Mouse (Mus musculus) olfactory bulb, adult 2 months (tissue): ENCODE data around the gene Syne4. TPM values are rescaled to one million over a fixed set of nuclear protein-coding genes. Genes with fewer than 3 reads are reported as not detected.

ENCODE experiments used
- H3K27ac ChIP-seq: fragments of 200-500 bp; 2 replicates; pipeline ENCODE4 v1.5.1; 2012; ENCODE audit warnings: low read depth, low read length; ENCODE audit not compliant: insufficient read depth
- H3K4me1 ChIP-seq: fragments of 200-500 bp; 2 replicates; pipeline ENCODE4 v1.6.1; 2012; ENCODE audit warnings: low read length; ENCODE audit not compliant: control insufficient read depth, insufficient read depth
- H3K4me3 ChIP-seq: fragments of 200-500 bp; 2 replicates; pipeline ENCODE4 v1.5.1; 2012; ENCODE audit warnings: mild to moderate bottlenecking, low read depth, low read length, moderate library complexity; ENCODE audit not compliant: insufficient read depth
- CTCF ChIP-seq: fragments of 200-500 bp; IDR thresholded peaks from 2 replicates; pipeline ENCODE4 v1.5.1; 2012; ENCODE audit warnings: low read depth, mild to moderate bottlenecking, low read length, moderate library complexity; ENCODE audit not compliant: insufficient read depth
- POLR2A ChIP-seq: fragments of 200-500 bp; IDR thresholded peaks from 2 replicates; pipeline ENCODE4 v1.6.1; 2012; ENCODE audit warnings: mild to moderate bottlenecking, low read depth, low read length, moderate library complexity; ENCODE audit not compliant: insufficient read depth
- WGBS: fragments of 180-500 bp; shearing (Covaris S2); methylation state at CpG from one replicate; pipeline ENCODE4 v1.1.7; 2018; 5-methylcytosine and 5-hydroxymethylcytosine counted together
- polyA plus RNA-seq: library from polyadenylated mRNA; stranded (reverse); fragments of >200 nt; gene quantifications from 2 replicates; pipeline ENCODE4 v1.2.4, GENCODE M21; 2012; ENCODE audit warnings: low replicate concordance; ENCODE audit not compliant: missing spikeins, insufficient read depth, insufficient read length

Gene Syne4
- polyA plus RNA-seq, 1 experiment = not detected

- WGBS = 34% methylated on average over 6 of the region's 6 CpGs
- TF ChIP-seq POLR2A (no peak), CTCF (no peak)
- Histone ChIP-seq H3K4me3 (peak overlapping the region; percentile 39; the same call in 1 of the 2 replicates), H3K27ac (no peak overlapping the region), H3K4me1 (peaks cover 8% of the 10 kb centered on the region)
Observed at GRCm38 (mm10) chr7:30322865-30323264, 8.3 kb downstream of the Syne4 start.

DNA sequence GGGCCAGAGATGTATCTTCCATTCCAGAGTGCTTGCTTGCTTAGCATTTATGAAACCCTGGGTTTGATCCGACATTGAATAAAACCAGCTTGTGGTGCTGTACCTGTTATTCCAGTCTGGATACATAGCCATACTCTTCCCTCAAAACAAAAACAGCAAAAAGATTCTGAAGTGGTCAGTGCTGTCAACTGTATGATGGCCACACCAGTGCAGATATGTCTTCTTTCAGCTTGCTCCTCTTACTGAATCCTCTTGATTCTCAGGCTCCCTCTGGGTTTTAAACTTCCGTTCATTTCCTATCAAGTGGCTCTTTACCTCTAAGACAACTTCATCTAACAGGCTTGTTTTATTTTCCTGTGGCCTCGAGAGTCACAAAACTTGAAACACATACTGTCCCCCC lies 9.2 kb downstream of the Syne4 start, which contains the start of gene Sdhaf1:
Sdhaf1 (minus strand) TSS at position 101 of the 400 bp plus-strand sequence.
- Histone ChIP-seq H3K4me3 (no peak within 1 kb of the TSS), H3K27ac (no peak within 1 kb of the TSS), H3K4me1 (peaks cover 8% of the 10 kb centered on the region)
- WGBS = 77% methylated on average over 3 of the region's 3 CpGs
- TF ChIP-seq CTCF (no peak), POLR2A (no peak)

- WGBS = 77% methylated on average over 5 of the region's 5 CpGs
- H3K4me3 ChIP-seq = no peak overlapping the region
- TF ChIP-seq POLR2A = no peak
- TF ChIP-seq CTCF = no peak
- H3K27ac ChIP-seq = no peak overlapping the region
- H3K4me1 ChIP-seq = peaks cover 8% of the 10 kb centered on the region
Observed at GRCm38 (mm10) chr7:30324300-30324944, 9.8 kb downstream of the Syne4 start.

GRCm38 (mm10) chr7:30325364-30325763 lies 10.8 kb downstream of the Syne4 start:
- no peak overlapping the region for H3K27ac ChIP-seq
- 31% methylated on average over 2 of the region's 2 CpGs for WGBS
- H3K4me1 ChIP-seq = peaks cover 8% of the 10 kb centered on the region
- H3K4me3 ChIP-seq = no peak overlapping the region
- TF ChIP-seq POLR2A (no peak), CTCF (no peak)

DNA sequence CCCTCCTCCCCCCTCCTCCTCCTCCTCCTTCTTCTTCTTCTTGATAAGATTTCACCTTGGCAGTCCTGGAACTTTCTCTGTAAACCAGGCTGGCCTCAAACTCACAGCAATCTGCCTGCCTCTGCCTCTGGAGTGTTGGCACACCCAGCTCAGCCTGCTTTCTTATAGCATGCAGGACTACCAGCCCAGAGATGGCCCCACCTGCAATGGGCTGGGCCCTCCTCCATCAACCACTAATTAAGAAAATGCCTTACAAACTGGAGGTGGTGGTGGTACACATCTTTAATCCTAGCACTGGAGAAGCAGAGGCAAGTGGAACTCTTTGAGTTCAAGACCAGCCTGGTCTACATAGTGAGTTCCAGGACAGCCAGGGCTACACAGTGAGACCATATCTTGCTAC lies 11.8 kb downstream of the Syne4 start:
- no peak for TF ChIP-seq POLR2A
- TF ChIP-seq CTCF = no peak
- Histone ChIP-seq H3K4me1 (peaks cover 8% of the 10 kb centered on the region), H3K27ac (no peak overlapping the region), H3K4me3 (no peak overlapping the region)

GRCm38 (mm10) chr7:30327140-30327539 lies 12.5 kb downstream of the Syne4 start:
- no peak overlapping the region for H3K4me3 ChIP-seq
- TF ChIP-seq POLR2A (no peak), CTCF (no peak)
- H3K4me1 ChIP-seq = peaks cover 5% of the 10 kb centered on the region
- H3K27ac ChIP-seq = no peak overlapping the region
- 56% methylated on average over 15 of the region's 15 CpGs for WGBS

- 58% methylated on average over 10 of the region's 10 CpGs for WGBS
- peaks cover 14% of the 10 kb centered on the region for H3K4me1 ChIP-seq
- H3K27ac ChIP-seq = no peak overlapping the region
- TF ChIP-seq POLR2A (no peak), CTCF (no peak)
- H3K4me3 ChIP-seq = no peak overlapping the region
Observed at GRCm38 (mm10) chr7:30328379-30328778, 13.8 kb downstream of the Syne4 start.

- WGBS = 2% methylated on average over 13 of the region's 13 CpGs
Observed at GRCm38 (mm10) chr7:30331887-30332286, 17.3 kb downstream of the Syne4 start.

GRCm38 (mm10) chr7:30332622-30333259 lies 18.1 kb downstream of the Syne4 start:
- Histone ChIP-seq H3K4me3 (peak overlapping the region; percentile 40), H3K4me1 (peaks cover 24% of the 10 kb centered on the region), H3K27ac (peak overlapping the region; percentile 93)
- 44% methylated on average over 18 of the region's 18 CpGs for WGBS
- no peak for TF ChIP-seq POLR2A
- TF ChIP-seq CTCF = no peak

More at GRCm38 (mm10) chr7:30331887-30332286, 17.3 kb downstream of the Syne4 start:
- Histone ChIP-seq H3K27ac (peak overlapping the region; percentile 93), H3K4me1 (peaks cover 28% of the 10 kb centered on the region), H3K4me3 (peak overlapping the region; percentile 40)
- peak; percentile 47 for TF ChIP-seq CTCF
- TF ChIP-seq POLR2A = no peak
